Mouse (Mus musculus) adrenal gland, adult 18-20 months (tissue): ENCODE results near the gene Dusp22. TPM values are rescaled to one million over a fixed set of nuclear protein-coding genes. Genes with fewer than 3 reads are reported as not detected.

Experiments
- DNase-seq, 2 experiments: peaks; one replicate each; pipeline ENCODE4 v3.0.0; 2021 to 2022; ENCODE audit warnings: low spot score in 2 of 2
- total RNA-seq, 2 experiments: library from RNA; stranded (reverse); gene quantifications; 1 replicate in 1 of 2; 2 replicates in 1 of 2; pipeline ENCODE4 v1.2.3; 2021

Dusp22 gene
- total RNA-seq, 2 experiments from 2014 or later, result 23.7 to 25.4 TPM

DNA sequence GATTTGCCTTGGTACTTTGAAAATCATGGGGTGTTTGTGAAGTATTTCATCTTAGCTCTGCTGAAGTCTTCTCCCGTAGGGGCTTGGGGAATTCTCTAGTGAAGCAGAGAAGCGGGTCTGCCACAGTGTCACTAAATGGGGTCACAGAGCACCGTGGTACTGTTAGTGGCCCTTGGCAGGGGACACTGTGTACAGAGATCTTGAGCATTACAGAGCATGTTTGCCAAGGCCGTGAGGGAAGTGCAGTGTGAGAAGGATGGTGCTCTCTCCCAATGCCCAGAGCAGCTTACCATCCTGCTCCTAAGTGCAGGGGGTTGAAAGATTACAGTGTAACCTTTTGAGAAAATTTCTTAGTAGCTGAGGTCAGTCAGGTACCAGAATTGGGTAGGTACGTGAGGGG is 8.5 kb downstream of the Dusp22 start:
- no peak for DNase-seq

DNA sequence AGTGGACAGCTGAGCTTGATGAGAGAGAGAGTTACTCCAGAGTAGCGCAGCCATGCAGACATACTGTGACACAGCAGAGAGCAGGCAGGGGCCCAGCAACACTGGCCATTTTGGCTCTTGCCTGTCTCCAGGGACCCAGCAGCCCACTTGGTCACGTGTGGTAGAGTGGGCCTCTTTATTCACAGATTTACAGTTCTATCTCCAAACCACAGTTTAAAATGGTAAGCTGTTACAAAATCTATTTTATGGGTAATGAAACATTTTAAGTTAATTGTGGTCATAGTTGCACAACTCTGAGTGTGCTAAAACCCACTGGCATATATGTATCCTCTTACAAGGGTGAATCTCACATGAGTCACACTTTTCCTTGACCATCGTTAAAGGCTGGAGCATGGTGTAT is 9.5 kb downstream of the Dusp22 start:
- DNase-seq, result no peak

DNA sequence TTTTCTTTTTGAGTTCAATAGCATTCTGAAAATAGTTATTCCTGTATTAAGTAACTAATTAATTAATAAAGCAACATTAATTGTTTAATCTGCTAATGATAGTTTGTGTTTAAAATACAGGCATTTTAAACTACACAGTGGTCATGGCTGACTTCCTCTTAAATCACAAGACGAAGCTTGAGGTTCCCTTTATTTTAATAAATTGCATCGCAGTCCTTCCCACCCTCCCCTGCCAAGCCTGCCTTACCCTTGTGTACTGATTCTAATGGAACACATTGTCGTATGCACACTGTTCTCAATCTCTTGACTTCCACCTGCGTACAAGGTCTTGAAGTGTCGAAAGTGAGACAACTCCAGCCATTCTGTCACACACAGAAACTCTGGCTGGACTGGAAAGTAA is 14.1 kb downstream of the Dusp22 start:
- DNase-seq, result no peak

DNA sequence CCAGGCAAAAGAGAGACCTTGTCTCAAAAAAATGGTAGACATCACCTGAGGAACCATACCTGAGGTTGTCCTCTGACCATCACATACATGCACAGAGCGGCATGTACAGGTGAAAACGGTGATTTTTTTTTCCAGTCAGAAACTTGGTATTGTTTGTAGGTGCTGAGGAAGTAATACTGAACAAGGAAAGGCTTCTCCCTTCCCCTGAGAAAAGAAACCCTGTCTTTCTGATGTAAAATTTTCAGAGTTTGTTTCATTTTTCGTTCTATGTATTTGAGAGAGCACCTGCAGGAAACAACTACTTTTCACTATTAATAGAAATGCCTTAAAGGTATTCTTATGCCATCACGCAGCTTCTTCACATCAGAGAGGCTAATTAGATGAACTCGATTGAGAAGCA is 19.0 kb downstream of the Dusp22 start:
- no peak for DNase-seq

DNA sequence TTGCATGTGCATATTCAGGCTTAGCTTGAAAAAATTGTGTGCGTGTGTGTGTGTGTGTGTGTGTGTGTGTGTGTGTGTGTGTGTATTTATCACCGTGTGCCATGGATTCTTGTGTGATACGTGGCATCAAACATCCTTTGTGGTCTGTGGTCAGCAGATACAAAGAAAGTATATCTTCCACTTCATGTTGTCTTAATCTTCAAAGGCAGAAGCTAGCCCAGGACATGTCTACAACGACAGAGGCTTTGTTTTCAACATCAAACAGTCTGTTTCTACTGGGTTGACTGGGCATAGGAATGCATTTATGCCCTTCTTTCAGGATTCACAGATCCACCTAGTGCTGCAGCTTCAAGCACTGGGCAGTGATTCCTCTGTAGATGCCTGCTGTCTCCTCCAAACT is 22.1 kb downstream of the Dusp22 start:
- DNase-seq, result no peak

DNA sequence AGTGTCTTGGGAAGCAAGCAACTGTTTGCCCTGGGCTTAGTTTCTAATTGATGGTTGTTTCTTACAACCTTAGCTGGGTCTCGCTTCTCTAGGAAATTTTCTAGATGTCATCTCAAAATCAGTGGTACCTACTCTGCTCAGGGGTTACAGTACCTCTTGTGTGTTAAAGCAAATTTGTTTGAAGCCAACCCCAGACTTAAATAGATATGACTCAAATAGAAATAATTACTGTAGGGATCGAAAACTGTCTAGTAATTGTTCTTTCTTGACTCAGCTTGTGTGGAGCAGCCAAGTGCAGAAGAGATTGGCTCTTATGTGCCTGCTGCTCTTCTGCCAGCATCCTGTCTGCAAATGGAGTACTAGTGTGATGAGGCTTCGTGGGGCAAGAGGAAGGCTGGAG is 22.5 kb downstream of the Dusp22 start:
- DNase-seq, result no peak

DNA sequence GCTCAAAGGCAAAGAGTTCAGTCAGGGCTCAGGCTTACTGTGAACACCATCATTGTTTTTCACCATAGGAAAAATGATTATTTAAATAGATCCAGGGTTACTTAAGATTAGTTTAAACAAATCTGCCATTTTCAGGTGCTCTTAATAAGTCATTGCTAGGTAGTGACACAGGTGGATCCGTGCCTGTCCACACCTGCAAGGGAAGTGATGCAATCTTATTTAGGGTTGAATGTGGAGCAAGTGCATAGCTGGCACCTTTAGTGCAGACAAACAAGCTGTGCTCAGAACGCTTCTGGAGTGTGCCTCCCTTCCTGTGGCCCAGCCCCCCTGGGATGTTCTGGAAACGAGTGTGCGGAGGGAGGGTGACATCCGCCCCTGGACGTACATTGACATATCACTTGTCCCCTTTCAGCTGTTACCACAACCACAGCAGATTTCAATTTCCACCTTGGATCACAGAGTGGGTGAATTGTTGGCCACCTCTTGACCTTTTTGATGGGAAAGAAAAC is 24.9 kb downstream of the Dusp22 start:
- no peak for DNase-seq

DNA sequence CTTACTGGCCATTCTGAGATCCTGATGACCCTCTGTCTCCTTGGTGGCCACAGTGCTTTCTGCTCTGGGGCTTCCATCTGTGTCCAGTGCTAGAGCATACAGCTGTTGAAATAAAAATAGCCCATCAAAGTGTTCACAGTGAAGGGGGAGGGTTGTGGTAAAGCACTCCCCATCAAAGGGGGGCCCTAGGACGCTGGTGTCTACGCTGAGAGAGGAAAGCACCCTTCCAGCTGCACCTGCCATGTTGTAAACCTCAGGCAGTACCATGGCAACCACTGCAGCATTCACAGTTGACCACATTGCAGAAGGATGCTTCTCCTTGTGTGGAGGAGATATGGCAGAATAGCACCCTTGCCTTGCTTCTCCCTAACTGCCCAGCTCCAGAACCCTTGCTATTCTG is 26.2 kb downstream of the Dusp22 start:
- no peak for DNase-seq

DNA sequence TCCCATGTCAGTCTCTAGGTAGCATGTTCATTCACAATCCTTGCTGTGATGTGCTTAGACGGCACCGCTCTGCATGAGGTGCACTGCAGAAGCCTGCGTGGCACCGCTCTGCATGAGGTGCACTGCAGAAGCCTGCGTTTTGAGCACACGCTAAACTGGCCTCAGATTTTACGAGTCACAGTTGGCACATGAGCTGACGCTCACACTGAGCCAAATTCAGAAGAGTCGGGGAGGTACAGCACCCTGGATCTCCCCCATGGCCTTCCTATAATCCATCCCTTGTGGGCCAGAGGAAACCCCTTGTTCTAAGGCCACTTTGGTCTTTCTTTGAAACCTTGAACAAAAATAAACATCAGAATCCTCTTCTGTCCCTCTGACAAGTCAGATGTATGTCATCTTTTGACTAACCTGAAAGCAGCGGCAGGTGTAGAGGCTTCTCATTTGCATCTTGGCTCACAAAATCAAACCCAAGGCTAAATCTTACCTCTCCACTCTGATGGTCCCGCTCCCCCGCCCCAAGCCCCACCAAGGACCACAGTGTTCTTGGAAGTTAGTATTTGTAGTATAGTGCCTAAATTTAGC is 28.3 kb downstream of the Dusp22 start:
- no peak for DNase-seq

DNA sequence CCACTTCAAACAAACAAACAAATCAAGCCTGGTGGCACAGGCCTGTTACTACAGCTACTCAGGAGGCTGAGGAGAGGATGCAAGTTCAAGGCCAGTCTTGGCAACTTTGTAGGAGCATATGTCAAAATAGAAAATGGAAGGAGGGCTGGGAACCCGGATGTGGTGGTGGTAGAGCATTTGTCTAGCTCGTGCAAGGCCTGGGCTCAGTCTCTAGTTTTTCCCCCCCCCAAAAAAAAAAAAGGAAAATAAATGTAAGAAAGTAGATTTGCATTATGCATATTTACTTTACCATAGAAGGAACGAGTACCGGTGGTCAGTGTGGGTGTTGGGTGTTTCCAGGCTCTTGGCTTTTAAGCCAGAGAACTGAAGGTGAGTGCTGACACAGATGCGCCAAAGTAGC is 29.7 kb downstream of the Dusp22 start:
- DNase-seq, result no peak

DNA sequence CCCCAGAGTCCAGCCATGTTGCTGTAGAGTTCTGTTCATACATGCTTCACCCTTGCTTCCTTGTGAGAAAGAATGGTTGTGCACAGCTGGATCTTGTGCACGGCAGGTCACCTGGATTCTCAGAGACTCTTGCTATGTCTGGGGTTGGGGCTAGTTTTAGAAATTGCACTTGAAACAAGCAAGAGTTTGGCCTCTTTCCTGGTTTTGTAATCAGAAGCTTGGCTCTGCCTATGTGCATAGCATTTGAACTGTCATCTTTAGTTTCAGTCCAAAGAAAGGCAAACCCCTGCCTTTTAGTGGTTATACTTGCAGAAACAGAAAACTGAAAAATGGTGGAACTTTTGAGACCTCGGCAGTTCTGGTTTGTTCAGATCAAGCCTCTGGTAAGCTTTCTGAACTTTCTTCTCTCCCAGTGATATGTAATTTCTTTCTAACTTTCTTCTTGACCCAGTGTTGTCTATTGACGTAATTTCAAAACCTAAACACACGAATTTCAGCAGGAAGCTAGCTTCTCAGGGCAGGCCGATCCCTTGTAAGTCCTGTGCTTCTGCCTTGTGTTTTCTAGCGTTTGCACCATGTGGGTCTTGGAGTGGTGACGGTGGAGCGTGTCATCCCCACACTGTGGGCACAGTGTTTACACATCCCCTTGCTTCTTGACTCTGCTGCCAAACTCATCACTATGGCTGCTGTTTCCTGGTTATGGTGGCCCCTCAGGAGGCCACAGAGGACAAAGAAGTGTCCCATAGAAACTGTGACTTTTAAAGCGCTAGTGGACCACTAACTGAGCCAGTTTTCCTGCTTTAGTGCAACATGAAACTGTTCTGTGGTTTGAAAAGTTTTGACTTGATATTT is 31.9 kb downstream of the Dusp22 start:
- DNase-seq, result no peak

DNA sequence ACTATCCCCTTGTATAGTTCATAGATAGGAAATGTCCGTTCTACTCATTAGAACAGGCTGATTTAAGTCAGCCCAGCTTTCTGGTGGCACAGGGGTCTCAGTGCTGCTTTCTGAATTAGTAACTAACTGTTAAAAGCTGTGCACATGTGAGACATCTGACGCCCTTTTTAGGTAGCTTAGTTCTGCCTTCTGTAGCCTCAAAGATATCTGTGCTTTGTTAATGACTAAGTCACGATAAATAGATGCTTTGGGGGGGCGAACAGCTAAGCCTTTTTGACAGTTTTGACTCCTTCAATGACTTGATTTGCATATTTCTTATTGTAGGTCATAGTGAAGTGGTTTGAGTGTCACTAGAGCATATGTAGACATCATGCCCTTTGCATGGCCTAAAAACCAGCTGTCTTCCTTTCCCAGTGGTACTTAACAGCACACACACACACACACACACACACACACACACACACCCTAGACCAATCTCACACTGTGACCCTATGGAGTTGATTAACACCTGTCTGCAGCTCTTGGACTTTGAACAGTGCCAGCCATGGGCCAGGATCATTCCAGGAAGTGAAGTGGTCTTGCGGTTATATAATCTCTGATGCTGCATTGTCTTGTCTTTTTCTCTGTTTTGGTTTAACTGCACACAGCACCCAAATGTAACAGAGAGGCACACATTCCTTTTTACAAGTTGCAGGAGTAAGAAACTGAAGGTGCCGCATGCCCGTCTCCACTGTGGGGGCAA is 33.0 kb downstream of the Dusp22 start:
- no peak for DNase-seq

DNA sequence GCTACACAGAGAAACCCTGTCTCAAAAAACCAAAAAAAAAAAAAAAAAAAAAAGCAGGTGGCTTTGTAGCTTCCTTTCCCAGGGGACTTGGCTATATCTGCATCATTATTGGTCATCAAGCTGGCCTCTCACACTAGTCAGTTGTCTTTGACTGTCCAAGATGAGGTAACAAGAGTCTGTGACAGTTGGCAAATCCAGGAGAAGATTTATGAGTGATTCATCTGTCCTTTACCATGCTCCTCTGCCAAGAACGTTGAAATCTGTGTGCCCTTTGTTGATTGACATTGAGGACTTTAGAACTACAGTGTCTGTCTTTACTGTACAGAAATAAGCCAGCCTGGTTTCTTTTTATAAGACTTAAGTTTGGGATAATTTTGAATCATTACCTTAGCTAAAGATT is 35.4 kb downstream of the Dusp22 start:
- no peak for DNase-seq

DNA sequence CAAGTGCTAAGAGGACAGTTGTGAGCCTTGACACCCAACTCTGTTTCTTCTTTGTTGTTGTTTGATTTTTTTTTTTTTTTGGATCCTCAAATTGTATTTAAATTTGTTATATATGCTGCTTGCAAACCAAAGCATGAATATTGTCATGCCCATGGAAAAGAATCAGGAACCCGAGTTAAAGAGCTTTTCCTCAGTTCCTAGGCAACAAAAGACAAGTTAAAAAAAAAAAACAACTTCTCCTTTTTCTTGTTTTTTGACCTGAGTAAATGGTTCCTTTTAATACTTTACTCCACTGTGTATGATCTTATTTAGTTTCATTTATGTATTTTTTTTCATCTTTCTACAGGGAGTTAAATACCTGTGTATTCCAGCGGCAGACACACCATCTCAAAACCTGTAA is 36.1 kb downstream of the Dusp22 start:
- DNase-seq, result no peak

DNA sequence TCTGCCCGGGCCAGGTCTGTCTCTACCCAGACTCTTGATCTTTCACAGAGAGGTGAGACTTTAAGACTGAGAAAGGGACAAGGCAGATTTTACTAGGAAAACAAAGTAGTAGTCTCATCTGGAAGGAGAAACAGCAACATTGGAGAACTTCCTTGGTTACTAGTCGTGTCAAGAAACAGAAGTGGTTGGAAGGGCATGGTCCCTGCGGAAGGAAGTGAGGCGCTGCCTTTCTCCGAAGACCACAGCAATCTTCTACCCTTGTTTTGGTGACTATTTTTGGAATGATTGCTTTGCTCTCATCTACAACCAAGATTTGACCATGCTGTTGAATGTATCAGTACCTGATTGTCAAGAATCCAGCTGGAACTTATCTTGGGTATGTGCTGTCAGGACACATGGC is 38.1 kb downstream of the Dusp22 start:
- no peak for DNase-seq

DNA sequence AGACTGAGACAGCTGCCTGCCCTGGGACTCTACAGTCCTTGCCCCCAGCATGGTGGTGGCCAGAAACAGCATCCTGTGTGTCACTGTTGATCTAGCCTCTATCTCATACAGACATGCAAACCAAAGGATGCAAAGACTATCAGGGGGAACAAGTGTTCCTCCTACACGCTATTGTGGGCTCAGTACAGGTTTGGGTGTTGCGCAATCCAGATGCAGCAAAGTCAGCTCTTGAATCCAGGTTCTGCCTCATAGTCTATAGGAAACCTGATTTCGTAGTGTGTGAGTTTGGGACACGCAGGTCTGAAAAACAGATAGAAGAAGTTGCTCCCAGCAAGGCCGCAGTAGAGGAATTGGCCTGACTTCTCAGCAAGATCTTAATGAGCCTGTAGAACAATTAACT is 42.9 kb downstream of the Dusp22 start:
- DNase-seq, result no peak

DNA sequence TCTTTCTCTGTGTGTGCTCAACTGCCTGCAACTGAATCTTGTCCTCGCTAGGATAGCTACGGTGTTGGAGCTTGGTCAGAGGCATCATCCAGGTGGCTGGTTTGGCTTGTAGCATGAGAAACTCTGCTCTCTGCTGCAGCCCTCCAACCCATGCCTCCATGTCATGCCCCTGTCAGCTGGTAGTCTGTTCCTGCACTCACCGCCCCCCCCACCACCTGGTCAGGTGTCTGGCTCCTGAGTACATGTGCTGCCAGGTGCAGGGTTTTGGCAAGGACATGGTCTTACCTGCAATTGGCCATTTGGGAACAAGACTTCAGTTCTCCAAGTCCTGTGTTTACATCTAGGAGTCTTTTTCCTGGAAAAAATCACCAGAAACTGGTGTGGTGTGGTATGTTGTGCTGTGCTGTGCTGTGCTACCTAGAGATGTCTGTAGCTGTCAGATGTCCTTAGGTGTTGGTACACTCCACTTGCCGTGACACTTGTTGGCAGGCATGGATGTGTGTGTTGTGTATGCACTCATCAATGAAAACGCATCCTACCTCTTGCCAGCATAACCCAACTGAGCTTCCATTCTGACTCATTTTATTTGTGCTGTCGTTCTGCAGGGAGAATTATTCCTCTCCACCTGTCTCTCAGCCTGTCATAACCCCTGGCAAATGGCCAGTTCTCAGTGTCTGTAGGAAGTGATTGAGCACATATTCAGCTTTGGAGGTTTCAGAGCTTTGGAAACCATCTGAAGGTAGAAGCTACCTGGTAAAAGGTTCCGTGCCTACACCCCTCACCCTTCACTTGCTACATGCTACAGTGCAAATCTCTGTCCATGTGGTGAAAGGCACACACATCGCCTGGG is 44.7 kb downstream of the Dusp22 start:
- no peak for DNase-seq

DNA sequence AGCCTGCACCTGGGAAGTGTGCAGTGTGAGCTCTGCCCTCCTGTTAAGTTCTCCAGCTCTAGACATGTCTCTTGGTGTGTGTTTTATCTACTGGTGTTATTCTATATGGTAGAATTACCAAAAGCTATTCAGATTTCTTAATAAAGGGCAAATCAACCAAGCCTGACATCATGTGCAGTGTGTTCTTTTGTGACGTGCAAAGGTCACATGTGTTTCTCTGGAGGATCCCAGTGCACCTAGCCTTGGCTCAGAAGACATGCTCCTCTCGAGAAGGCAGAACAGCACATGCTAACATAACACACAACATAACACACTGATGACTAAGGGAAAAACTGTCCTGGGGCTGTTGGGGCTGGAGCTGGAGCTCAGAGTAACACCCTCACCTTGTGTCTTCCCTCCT is 51.3 kb downstream of the Dusp22 start:
- DNase-seq, result no peak

DNA sequence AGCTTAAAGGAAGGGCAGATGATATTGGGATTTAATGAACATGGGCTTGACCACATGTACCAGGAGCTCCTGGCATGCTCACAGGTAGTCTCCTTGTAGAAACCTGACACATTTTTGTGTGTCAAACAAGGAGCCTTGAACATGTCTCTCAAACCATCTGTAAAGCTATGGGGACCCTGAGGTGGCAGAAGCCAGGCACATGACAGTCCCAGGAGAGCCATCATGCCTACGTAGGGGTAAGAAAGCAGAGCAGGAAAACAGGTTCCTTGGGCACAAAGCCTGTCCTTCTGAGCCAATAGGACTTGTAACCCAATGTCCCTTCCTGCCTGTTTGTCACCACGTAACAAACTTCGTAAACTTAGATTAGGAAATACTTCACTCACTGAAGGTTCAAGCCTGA is 51.9 kb downstream of the Dusp22 start:
- no peak for DNase-seq

DNA sequence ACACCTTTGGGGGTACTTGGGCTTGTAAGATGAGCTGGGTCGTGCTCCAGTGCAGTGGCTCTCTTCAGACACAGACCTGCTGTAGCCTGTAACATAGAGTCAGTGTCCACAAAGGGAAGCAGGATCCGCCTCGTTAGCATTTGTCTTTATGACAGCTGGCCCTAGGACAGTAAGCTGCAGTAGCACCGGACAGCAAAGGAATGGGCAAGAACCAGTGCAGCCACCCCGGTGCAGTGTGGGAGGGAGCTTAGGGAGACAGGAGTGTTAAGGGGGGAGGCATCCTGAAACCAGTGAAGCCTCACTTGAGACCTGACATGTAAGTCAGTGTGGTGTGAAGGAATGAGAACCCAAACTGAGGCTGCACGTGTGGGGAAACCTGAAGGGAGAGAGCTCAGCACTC is 52.5 kb downstream of the Dusp22 start:
- DNase-seq, result no peak

DNA sequence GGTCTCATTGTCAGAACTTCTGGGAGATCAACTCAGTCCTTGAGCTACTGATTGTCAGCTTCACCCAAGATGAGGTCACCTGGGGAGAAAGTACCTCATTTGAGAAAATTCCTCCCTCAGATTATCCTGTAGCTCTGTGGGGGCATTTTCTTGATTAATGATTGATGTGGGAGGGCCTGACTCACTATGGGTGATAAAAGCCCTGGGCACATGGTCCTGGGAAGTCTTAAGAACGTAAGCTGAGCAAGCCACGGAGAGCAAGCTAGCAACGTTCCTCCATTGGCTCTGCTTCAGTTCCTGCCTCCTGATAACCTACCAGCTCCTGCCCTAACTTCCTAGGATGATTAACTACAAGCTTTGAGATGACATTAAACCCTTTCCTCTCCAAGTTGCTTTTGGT is 53.8 kb downstream of the Dusp22 start:
- no peak for DNase-seq
